Mouse (Mus musculus): ENCODE data around the gene Zfp599. TPM values are rescaled to one million over a fixed set of nuclear protein-coding genes. Genes with fewer than 3 reads are reported as not detected.
"Not testable (repeated sequence)": the region's sequence is repeated elsewhere in the genome, so short reads cannot be mapped to it uniquely, and the experiment has no call there.

The Zfp599 gene
- 11.4 and 13.2 TPM in 2 replicates for polyA plus RNA-seq (2015; fragmentation: Nextera tagmentation; extraction: Ambion mirVana)

- H3K9me3 ChIP-seq = peaks cover 8% of the 10 kb centered on the region; the same call in 1 of the 2 replicates
- no peaks in the 10 kb centered on the region for H3K27me3 ChIP-seq (replicated peaks)
- H3K9ac ChIP-seq = peak within 1 kb of the TSS; percentile 77
- WGBS = under 1% methylated on average over 35 of the region's 35 CpGs
- H3K4me1 ChIP-seq = peaks cover 4% of the 10 kb centered on the region
- peak within 1 kb of the TSS; percentile 61 for H3K4me3 ChIP-seq
- H3K36me3 ChIP-seq (replicated peaks) = peaks cover 14% of the 10 kb centered on the region
- ATAC-seq (replicated peaks) = peak; percentile 98
- peak within 1 kb of the TSS; percentile 26; the same call in 1 of the 2 replicates for H3K27ac ChIP-seq
- peak within 1 kb of the TSS; percentile 78 for H3K4me2 ChIP-seq
Observed at GRCm38 (mm10) chr9:22259184-22260091, at the start of gene Zfp599. Gene Zfp599 (minus strand): TSS chr9:22259895.

- not testable (repeated sequence) for ATAC-seq (replicated peaks); H3K9me3 ChIP-seq
- WGBS = 12% methylated on average over 9 of the region's 9 CpGs
Observed at GRCm38 (mm10) chr9:22307920-22308262, 48.2 kb upstream of the Zfp599 start.

GRCm38 (mm10) chr9:22307156-22307919 is 47.6 kb upstream of the Zfp599 start, which contains the start of gene Zfp810:
Gene Zfp810 (minus strand): TSS chr9:22307648.
- peaks cover 10% of the 10 kb centered on the region for H3K4me1 ChIP-seq
- peaks cover 22% of the 10 kb centered on the region for H3K36me3 ChIP-seq (replicated peaks)
- under 1% methylated on average over 56 of the region's 56 CpGs for WGBS
- H3K9ac ChIP-seq = peak within 1 kb of the TSS; percentile 99
- H3K4me2 ChIP-seq = peak within 1 kb of the TSS; percentile 73
- peaks cover 3% of the 10 kb centered on the region; the same call in 1 of the 2 replicates for H3K9me3 ChIP-seq
- peak within 1 kb of the TSS; percentile 93 for H3K27ac ChIP-seq
- peak; percentile 100 for ATAC-seq (replicated peaks)
- no peaks in the 10 kb centered on the region for H3K27me3 ChIP-seq (replicated peaks)
- H3K4me3 ChIP-seq = peak within 1 kb of the TSS; percentile 88

More at GRCm38 (mm10) chr9:22307920-22308262, 48.2 kb upstream of the Zfp599 start:
- H3K4me3 ChIP-seq = peak overlapping the region; percentile 88
- H3K36me3 ChIP-seq (replicated peaks) = peaks cover 22% of the 10 kb centered on the region
- not testable (repeated sequence) for H3K27me3 ChIP-seq (replicated peaks); H3K4me1 ChIP-seq
- peak overlapping the region; percentile 93 for H3K27ac ChIP-seq
- H3K9ac ChIP-seq = 0 out of 2 replicates have a peak overlapping the region, but pooled peaks have one; percentile 6
- peak overlapping the region; percentile 73 for H3K4me2 ChIP-seq

- H3K27ac ChIP-seq = peak overlapping the region; percentile 93
- peak; percentile 59 for ATAC-seq (replicated peaks)
- peak overlapping the region; percentile 88 for H3K4me3 ChIP-seq
- H3K9ac ChIP-seq = peak overlapping the region; percentile 99
- 16% methylated on average over 6 of the region's 6 CpGs for WGBS
- H3K27me3 ChIP-seq (replicated peaks) = no peaks in the 10 kb centered on the region
- peaks cover 3% of the 10 kb centered on the region; the same call in 1 of the 2 replicates for H3K9me3 ChIP-seq
- H3K4me1 ChIP-seq = peaks cover 10% of the 10 kb centered on the region
- peaks cover 27% of the 10 kb centered on the region for H3K36me3 ChIP-seq (replicated peaks)
- H3K4me2 ChIP-seq = peak overlapping the region; percentile 73
Observed at GRCm38 (mm10) chr9:22306726-22307125, 47.0 kb upstream of the Zfp599 start.

GRCm38 (mm10) chr9:22302199-22302598 is 42.5 kb upstream of the Zfp599 start:
- Histone ChIP-seq H3K4me3 (no peak overlapping the region), H3K4me1 (peaks cover 10% of the 10 kb centered on the region), H3K4me2 (no peak overlapping the region), H3K27ac (no peak overlapping the region), H3K9me3 (peaks cover 3% of the 10 kb centered on the region; the same call in 1 of the 2 replicates), H3K9ac (no peak overlapping the region), H3K36me3 (replicated peaks) (peaks cover 57% of the 10 kb centered on the region), H3K27me3 (replicated peaks) (no peaks in the 10 kb centered on the region)
- WGBS = 97% methylated on average over 1 of the region's 1 CpGs
- ATAC-seq (replicated peaks) = no peak

- Histone ChIP-seq H3K9ac (no peak overlapping the region), H3K36me3 (replicated peaks) (peaks cover 80% of the 10 kb centered on the region), H3K4me2 (no peak overlapping the region), H3K27ac (no peak overlapping the region), H3K27me3 (replicated peaks) (no peaks in the 10 kb centered on the region), H3K4me3 (no peak overlapping the region), H3K9me3 (peaks cover 58% of the 10 kb centered on the region), H3K4me1 (no peaks in the 10 kb centered on the region)
- WGBS = 99% methylated on average over 4 of the region's 4 CpGs
- no peak for ATAC-seq (replicated peaks)
Observed at GRCm38 (mm10) chr9:22278733-22279132, 19.0 kb upstream of the Zfp599 start.

GRCm38 (mm10) chr9:22268886-22269285 is 9.2 kb upstream of the Zfp599 start:
- Histone ChIP-seq H3K9me3 (0 out of 2 replicates have a peak, but pooled peaks cover 10% of the 10 kb centered on the region), H3K4me1 (no peaks in the 10 kb centered on the region), H3K27ac (no peak overlapping the region), H3K4me3 (no peak overlapping the region), H3K9ac (no peak overlapping the region), H3K36me3 (replicated peaks) (peaks cover 7% of the 10 kb centered on the region; the same call in 1 of the 2 replicates), H3K27me3 (replicated peaks) (no peaks in the 10 kb centered on the region), H3K4me2 (no peak overlapping the region)
- ATAC-seq (replicated peaks) = no peak
- WGBS = 93% methylated on average over 1 of the region's 1 CpGs

GRCm38 (mm10) chr9:22262611-22263010 is 2.9 kb upstream of the Zfp599 start:
- ATAC-seq (replicated peaks) = no peak
- Histone ChIP-seq H3K9me3 (no peaks in the 10 kb centered on the region), H3K36me3 (replicated peaks) (no peaks in the 10 kb centered on the region), H3K4me1 (peaks cover 4% of the 10 kb centered on the region), H3K4me2 (no peak overlapping the region), H3K27me3 (replicated peaks) (no peaks in the 10 kb centered on the region), H3K9ac (no peak overlapping the region), H3K27ac (no peak overlapping the region), H3K4me3 (no peak overlapping the region)
- WGBS = 89% methylated on average over 10 of the region's 10 CpGs

GRCm38 (mm10) chr9:22261594-22261993 is 1.9 kb upstream of the Zfp599 start:
- WGBS = 89% methylated on average over 1 of the region's 1 CpGs
- Histone ChIP-seq H3K27ac (no peak overlapping the region), H3K9me3 (no peaks in the 10 kb centered on the region), H3K4me3 (no peak overlapping the region), H3K4me2 (no peak overlapping the region), H3K4me1 (peaks cover 4% of the 10 kb centered on the region), H3K36me3 (replicated peaks) (no peaks in the 10 kb centered on the region), H3K27me3 (replicated peaks) (no peaks in the 10 kb centered on the region), H3K9ac (no peak overlapping the region)
- ATAC-seq (replicated peaks) = no peak

- ATAC-seq (replicated peaks) = no peak
- Histone ChIP-seq H3K4me2 (peak overlapping the region; percentile 78), H3K4me1 (peaks cover 4% of the 10 kb centered on the region), H3K27ac (no peak overlapping the region), H3K9me3 (peaks cover 7% of the 10 kb centered on the region; the same call in 1 of the 2 replicates), H3K36me3 (replicated peaks) (peaks cover 12% of the 10 kb centered on the region), H3K4me3 (peak overlapping the region; percentile 61), H3K27me3 (replicated peaks) (no peaks in the 10 kb centered on the region), H3K9ac (no peak overlapping the region)
- 34% methylated on average over 3 of the region's 3 CpGs for WGBS
Observed at GRCm38 (mm10) chr9:22260092-22260422, 362 bp upstream of the Zfp599 start.

- Histone ChIP-seq H3K27ac (no peak overlapping the region), H3K9me3 (peaks cover 8% of the 10 kb centered on the region; the same call in 1 of the 2 replicates), H3K4me3 (peak overlapping the region; percentile 61), H3K9ac (peak overlapping the region; percentile 77; the same call in 1 of the 2 replicates), H3K4me2 (peak overlapping the region; percentile 78), H3K36me3 (replicated peaks) (peaks cover 20% of the 10 kb centered on the region), H3K4me1 (peaks cover 4% of the 10 kb centered on the region), H3K27me3 (replicated peaks) (no peaks in the 10 kb centered on the region)
- WGBS = 82% methylated on average over 8 of the region's 8 CpGs
- no peak for ATAC-seq (replicated peaks)
Observed at GRCm38 (mm10) chr9:22258784-22259183, 911 bp downstream of the Zfp599 start.

- H3K27ac ChIP-seq = no peak overlapping the region
- WGBS = 97% methylated on average over 4 of the region's 4 CpGs
- ATAC-seq (replicated peaks) = no peak
- no peak overlapping the region for H3K4me2 ChIP-seq
- H3K27me3 ChIP-seq (replicated peaks) = no peaks in the 10 kb centered on the region
- peaks cover 4% of the 10 kb centered on the region for H3K4me1 ChIP-seq
- H3K9me3 ChIP-seq = peaks cover 14% of the 10 kb centered on the region; the same call in 1 of the 2 replicates
- peaks cover 38% of the 10 kb centered on the region for H3K36me3 ChIP-seq (replicated peaks)
- H3K9ac ChIP-seq = no peak overlapping the region
- H3K4me3 ChIP-seq = no peak overlapping the region
Observed at GRCm38 (mm10) chr9:22256579-22256978, 3.1 kb downstream of the Zfp599 start.

Data from midbrain, embryonic 15.5 days (tissue).